Mouse (Mus musculus): ENCODE data around the gene Gm26965. TPM values are rescaled to one million over a fixed set of nuclear protein-coding genes. Genes with fewer than 3 reads are reported as not detected.
"Not testable (repeated sequence)": the region's sequence is repeated elsewhere in the genome, so short reads cannot be mapped to it uniquely, and the experiment has no call there.

Gm26965 gene
- total and polyA plus RNA-seq, 2 experiments, result not detected

DNA sequence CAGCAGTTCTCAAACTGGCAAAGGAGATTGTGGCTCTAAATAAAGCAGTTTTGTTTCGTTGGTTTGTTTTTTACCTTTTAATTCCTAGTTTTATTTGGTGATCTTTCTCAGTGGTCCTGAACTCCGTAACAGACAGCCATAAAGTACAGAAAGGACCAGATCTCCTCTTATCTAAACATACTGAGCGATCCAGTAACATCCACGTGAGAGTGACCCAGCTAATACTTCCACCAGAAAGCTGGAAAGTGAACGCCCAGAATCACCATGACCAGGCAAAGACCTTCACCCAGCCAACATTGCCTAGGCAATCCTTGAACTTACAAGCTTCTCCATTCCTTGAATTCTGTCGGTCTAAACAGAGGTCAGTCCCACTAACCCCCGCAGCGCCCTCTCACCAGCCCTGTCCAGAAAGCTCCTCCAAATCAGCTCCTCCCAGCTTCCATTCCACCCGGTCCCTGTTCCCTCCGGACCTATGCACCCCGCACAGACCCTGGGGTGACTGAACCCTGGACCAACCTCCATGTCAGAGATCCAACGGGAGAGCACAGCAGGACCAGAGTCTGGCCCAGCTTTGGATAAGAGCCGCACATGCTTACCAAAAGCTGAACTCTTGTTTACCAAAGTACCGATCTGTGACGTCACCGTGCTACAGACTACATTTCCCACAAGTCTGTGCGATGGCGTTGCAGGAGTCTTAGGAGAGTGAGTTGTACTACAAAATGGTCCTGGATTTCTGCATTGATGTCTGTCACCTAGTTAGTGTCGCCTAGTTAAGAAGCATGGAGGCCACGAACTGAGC, 42.1 kb downstream of the Gm26965 start, which contains the start of gene Zfp874b:
TSS of gene Zfp874b (minus strand) at position 634 of the 799 bp plus-strand sequence.
- peak; percentile 99 for DNase-seq (ENCODE audit: extremely low read depth, low read depth, low spot score)
- Histone ChIP-seq H3K79me2 (ENCODE audit: control insufficient read depth, insufficient read depth, low read length) (peaks cover 5% of the 10 kb centered on the region), H3K4me1 (ENCODE audit: control insufficient read depth, insufficient read depth, low read length) (peaks cover 5% of the 10 kb centered on the region; the same call in 1 of the 2 replicates), H3K36me3 (ENCODE audit: control insufficient read depth, insufficient read depth, low read length) (peaks cover 10% of the 10 kb centered on the region; the same call in 1 of the 2 replicates), H3K4me3 (ENCODE audit: insufficient read depth, low read depth, low read length) (peak within 1 kb of the TSS; percentile 56), H3K9ac (ENCODE audit: low read depth, low read length) (peak within 1 kb of the TSS; percentile 73), H3K27ac (replicated peaks; ENCODE audit: insufficient read depth, low read depth, low read length) (peak within 1 kb of the TSS; percentile 97), H3K27me3 (ENCODE audit: control insufficient read depth, insufficient read depth, low read length) (no peaks in the 10 kb centered on the region)
- TF ChIP-seq CTCF (IDR thresholded peaks at IDR 0.05; ENCODE audit: low read depth, low read length) (no peak), POLR2A (IDR thresholded peaks at IDR 0.05; ENCODE audit: extremely low read depth, insufficient read depth, low read length) (peak; percentile 47; the same call in 1 of the 2 replicates)
- WGBS, result 1% methylated on average over 20 of the region's 20 CpGs

DNA sequence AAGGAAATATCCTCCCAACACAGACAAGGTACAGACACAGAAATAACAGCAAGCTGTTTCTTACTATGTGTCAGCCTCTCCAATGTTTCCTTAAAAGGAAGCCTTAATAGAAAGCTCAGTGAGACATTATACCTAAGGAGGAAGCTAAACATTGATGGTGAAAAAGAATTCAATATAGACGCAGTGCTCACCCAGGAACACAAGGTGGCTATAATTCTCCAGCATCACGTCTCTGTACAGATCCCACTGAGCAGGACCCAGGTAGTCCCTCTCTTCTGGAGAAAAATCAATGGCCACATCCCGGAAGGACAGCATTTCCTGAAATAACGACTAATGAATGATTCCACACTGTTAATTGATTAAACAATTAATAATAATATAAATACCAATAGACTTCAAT, 44.4 kb downstream of the Gm26965 start:
- Histone ChIP-seq H3K4me3 (ENCODE audit: insufficient read depth, low read depth, low read length) (no peak overlapping the region), H3K4me1 (ENCODE audit: control insufficient read depth, insufficient read depth, low read length) (peaks cover 5% of the 10 kb centered on the region; the same call in 1 of the 2 replicates), H3K9ac (ENCODE audit: low read depth, low read length) (no peak overlapping the region), H3K36me3 (ENCODE audit: control insufficient read depth, insufficient read depth, low read length) (peaks cover 17% of the 10 kb centered on the region), H3K27ac (replicated peaks; ENCODE audit: insufficient read depth, low read depth, low read length) (no peak overlapping the region), H3K27me3 (ENCODE audit: control insufficient read depth, insufficient read depth, low read length) (no peaks in the 10 kb centered on the region), H3K79me2 (ENCODE audit: control insufficient read depth, insufficient read depth, low read length) (peaks cover 5% of the 10 kb centered on the region)
- no peak for TF ChIP-seq CTCF (IDR thresholded peaks at IDR 0.05; ENCODE audit: low read depth, low read length)
- TF ChIP-seq POLR2A (IDR thresholded peaks at IDR 0.05; ENCODE audit: extremely low read depth, insufficient read depth, low read length), result no peak
- WGBS, result 68% methylated on average over 4 of the region's 4 CpGs
- DNase-seq (ENCODE audit: extremely low read depth, low read depth, low spot score), result no peak

DNA sequence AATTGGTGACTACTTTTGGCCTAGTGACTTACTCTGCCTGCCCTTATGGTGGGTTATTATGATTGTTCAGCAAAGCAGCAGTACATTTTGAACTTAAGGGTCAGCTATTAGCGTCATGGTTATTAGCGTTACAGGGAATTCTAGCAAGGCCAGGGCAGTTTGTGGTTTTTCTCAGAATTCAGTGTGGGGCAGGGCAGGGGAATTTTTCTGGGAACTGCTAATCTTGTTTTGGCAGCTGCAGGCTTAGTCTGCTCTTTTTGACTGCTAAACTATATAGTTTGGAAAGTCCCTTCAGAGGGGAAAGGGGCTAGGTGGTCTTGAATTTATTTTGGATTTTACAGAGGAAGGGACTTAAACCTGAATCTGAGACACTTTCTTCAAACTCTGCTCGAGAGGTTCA, 56.7 kb downstream of the Gm26965 start:
- no peak for DNase-seq (ENCODE audit: extremely low read depth, low read depth, low spot score)
- H3K27me3 ChIP-seq (ENCODE audit: control insufficient read depth, insufficient read depth, low read length), result no peaks in the 10 kb centered on the region
- no peak overlapping the region for H3K4me3 ChIP-seq (ENCODE audit: insufficient read depth, low read depth, low read length)
- WGBS, result 55% methylated on average over 3 of the region's 3 CpGs
- H3K36me3 ChIP-seq (ENCODE audit: control insufficient read depth, insufficient read depth, low read length), result peaks cover 12% of the 10 kb centered on the region
- no peaks in the 10 kb centered on the region for H3K4me1 ChIP-seq (ENCODE audit: control insufficient read depth, insufficient read depth, low read length)
- no peak for TF ChIP-seq CTCF (IDR thresholded peaks at IDR 0.05; ENCODE audit: low read depth, low read length)
- TF ChIP-seq POLR2A (IDR thresholded peaks at IDR 0.05; ENCODE audit: extremely low read depth, insufficient read depth, low read length), result no peak
- no peaks in the 10 kb centered on the region for H3K79me2 ChIP-seq (ENCODE audit: control insufficient read depth, insufficient read depth, low read length)
- no peak overlapping the region for H3K9ac ChIP-seq (ENCODE audit: low read depth, low read length)
- no peak overlapping the region for H3K27ac ChIP-seq (replicated peaks; ENCODE audit: insufficient read depth, low read depth, low read length)

DNA sequence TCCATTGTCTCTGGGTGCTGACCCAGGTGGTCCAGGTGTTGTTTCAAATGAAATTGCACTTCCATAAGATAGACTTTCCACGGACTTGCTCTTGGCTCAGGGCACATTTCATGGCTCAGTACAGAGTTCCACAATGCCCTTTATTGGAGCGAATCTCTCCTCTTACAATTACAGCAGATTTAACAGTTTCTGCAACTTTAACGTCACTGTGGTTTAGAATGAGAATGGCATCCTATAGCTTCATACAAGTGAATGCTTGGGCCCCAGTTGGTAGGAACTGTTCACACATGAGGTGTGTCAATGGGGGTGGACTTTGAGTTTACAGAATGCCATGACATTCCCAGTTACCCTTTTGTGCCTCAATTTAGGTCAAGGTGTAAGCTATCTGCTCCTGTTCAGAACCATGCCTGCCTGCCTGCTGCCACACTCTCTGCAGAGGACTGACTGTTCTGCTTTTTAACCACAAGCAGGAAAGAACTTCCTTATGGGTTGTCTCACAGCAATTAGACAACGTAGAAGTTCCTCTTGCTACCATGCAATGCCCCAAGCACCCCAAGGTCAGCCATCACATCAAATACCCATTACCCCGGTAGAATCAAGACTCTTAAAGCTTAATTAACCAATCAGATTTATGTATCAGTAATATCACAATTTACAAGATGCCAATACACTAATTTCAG, 62.3 kb downstream of the Gm26965 start:
- H3K27ac ChIP-seq (replicated peaks; ENCODE audit: insufficient read depth, low read depth, low read length); H3K36me3 ChIP-seq (ENCODE audit: control insufficient read depth, insufficient read depth, low read length); H3K9ac ChIP-seq (ENCODE audit: low read depth, low read length); DNase-seq (ENCODE audit: extremely low read depth, low read depth, low spot score); H3K79me2 ChIP-seq (ENCODE audit: control insufficient read depth, insufficient read depth, low read length); H3K4me3 ChIP-seq (ENCODE audit: insufficient read depth, low read depth, low read length); H3K27me3 ChIP-seq (ENCODE audit: control insufficient read depth, insufficient read depth, low read length); H3K4me1 ChIP-seq (ENCODE audit: control insufficient read depth, insufficient read depth, low read length): not testable (repeated sequence)
- WGBS, result 80% methylated on average over 3 of the region's 5 CpGs

DNA sequence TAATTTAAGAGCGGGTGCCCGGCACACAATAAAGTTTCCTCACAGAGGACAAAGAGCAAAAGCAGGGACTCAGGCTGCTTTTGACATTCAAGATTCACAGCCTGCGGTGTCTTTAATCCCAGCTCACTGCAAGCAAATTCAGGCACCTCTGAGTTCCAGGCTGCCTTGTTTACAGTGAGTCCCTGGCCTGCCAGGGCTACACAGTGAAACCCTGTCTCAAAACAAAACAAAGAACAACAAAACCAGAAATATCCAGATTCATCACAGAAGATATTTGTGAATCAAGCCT, 74.0 kb downstream of the Gm26965 start:
- peak overlapping the region; percentile 28 for H3K4me3 ChIP-seq (ENCODE audit: insufficient read depth, low read depth, low read length)
- peak overlapping the region; percentile 28 for H3K9ac ChIP-seq (ENCODE audit: low read depth, low read length)
- no peak for DNase-seq (ENCODE audit: extremely low read depth, low read depth, low spot score)
- H3K4me1 ChIP-seq (ENCODE audit: control insufficient read depth, insufficient read depth, low read length), result peaks cover 1% of the 10 kb centered on the region; the same call in 1 of the 2 replicates
- WGBS, result 4% methylated on average over 3 of the region's 3 CpGs
- no peaks in the 10 kb centered on the region for H3K27me3 ChIP-seq (ENCODE audit: control insufficient read depth, insufficient read depth, low read length)
- TF ChIP-seq CTCF (IDR thresholded peaks at IDR 0.05; ENCODE audit: low read depth, low read length), result no peak
- no peak for TF ChIP-seq POLR2A (IDR thresholded peaks at IDR 0.05; ENCODE audit: extremely low read depth, insufficient read depth, low read length)
- no peaks in the 10 kb centered on the region; the same call in 1 of the 2 replicates for H3K79me2 ChIP-seq (ENCODE audit: control insufficient read depth, insufficient read depth, low read length)
- H3K27ac ChIP-seq (replicated peaks; ENCODE audit: insufficient read depth, low read depth, low read length), result peak overlapping the region; percentile 73
- H3K36me3 ChIP-seq (ENCODE audit: control insufficient read depth, insufficient read depth, low read length), result peaks cover 10% of the 10 kb centered on the region

Measured in liver, adult 2 months (tissue).